Mouse (Mus musculus): ENCODE results near the gene Esrrb.
A peak's percentile ranks its signal among the peaks of the same experiment; 100 is the strongest.

Gene Esrrb

GRCm38 (mm10) chr12:86360696-86361631 lies at the start of gene Esrrb:
TSS of gene Esrrb (plus strand) at chr12:86361117.
- no peak for DNase-seq (ENCODE audit: low read depth, low spot score)

GRCm38 (mm10) chr12:86320629-86321028 lies 40.3 kb upstream of the Esrrb start:
- no peak for DNase-seq (ENCODE audit: low read depth, low spot score)

GRCm38 (mm10) chr12:86324297-86324696 lies 36.6 kb upstream of the Esrrb start:
- DNase-seq (ENCODE audit: low read depth, low spot score), result no peak

GRCm38 (mm10) chr12:86329813-86330212 lies 31.1 kb upstream of the Esrrb start:
- no peak for DNase-seq (ENCODE audit: low read depth, low spot score)

GRCm38 (mm10) chr12:86330684-86331083 lies 30.2 kb upstream of the Esrrb start:
- no peak for DNase-seq (ENCODE audit: low read depth, low spot score)

GRCm38 (mm10) chr12:86331248-86331647 lies 29.7 kb upstream of the Esrrb start:
- peak; percentile 21 for DNase-seq (ENCODE audit: low read depth, low spot score)

GRCm38 (mm10) chr12:86336209-86336608 lies 24.7 kb upstream of the Esrrb start:
- no peak for DNase-seq (ENCODE audit: low read depth, low spot score)

- DNase-seq (ENCODE audit: low read depth, low spot score), result no peak
Observed at GRCm38 (mm10) chr12:86336887-86337286, 24.0 kb upstream of the Esrrb start.

GRCm38 (mm10) chr12:86349477-86349876 lies 11.4 kb upstream of the Esrrb start:
- no peak for DNase-seq (ENCODE audit: low read depth, low spot score)

GRCm38 (mm10) chr12:86359406-86359805 lies 1.5 kb upstream of the Esrrb start:
- DNase-seq (ENCODE audit: low read depth, low spot score), result no peak

- DNase-seq (ENCODE audit: low read depth, low spot score), result no peak
Observed at GRCm38 (mm10) chr12:86359873-86360272, 1.0 kb upstream of the Esrrb start.

- DNase-seq (ENCODE audit: low read depth, low spot score), result no peak
Observed at GRCm38 (mm10) chr12:86364285-86364684, 3.4 kb downstream of the Esrrb start.

- no peak for DNase-seq (ENCODE audit: low read depth, low spot score)
Observed at GRCm38 (mm10) chr12:86364756-86365155, 3.8 kb downstream of the Esrrb start.

GRCm38 (mm10) chr12:86370611-86371383 lies 9.9 kb downstream of the Esrrb start:
- no peak for DNase-seq (ENCODE audit: low read depth, low spot score)

- DNase-seq (ENCODE audit: low read depth, low spot score), result no peak
Observed at GRCm38 (mm10) chr12:86374286-86374685, 13.4 kb downstream of the Esrrb start.

GRCm38 (mm10) chr12:86379672-86380213 lies 18.8 kb downstream of the Esrrb start:
- no peak for DNase-seq (ENCODE audit: low read depth, low spot score)

GRCm38 (mm10) chr12:86383803-86384202 lies 22.9 kb downstream of the Esrrb start:
- DNase-seq (ENCODE audit: low read depth, low spot score), result no peak

GRCm38 (mm10) chr12:86387671-86388270 lies 26.9 kb downstream of the Esrrb start:
- DNase-seq (ENCODE audit: low read depth, low spot score), result no peak

GRCm38 (mm10) chr12:86394773-86395172 lies 33.9 kb downstream of the Esrrb start:
- no peak for DNase-seq (ENCODE audit: low read depth, low spot score)

- no peak for DNase-seq (ENCODE audit: low read depth, low spot score)
Observed at GRCm38 (mm10) chr12:86395326-86395725, 34.4 kb downstream of the Esrrb start.

GRCm38 (mm10) chr12:86398762-86399161 lies 37.8 kb downstream of the Esrrb start:
- no peak for DNase-seq (ENCODE audit: low read depth, low spot score)

GRCm38 (mm10) chr12:86402718-86403117 lies 41.8 kb downstream of the Esrrb start:
- DNase-seq (ENCODE audit: low read depth, low spot score), result peak; percentile 69

All from retina, postnatal 7 days (tissue).